Mouse (Mus musculus): ENCODE data around the gene Ezh1.
A peak's percentile ranks its signal among the peaks of the same experiment; 100 is the strongest.

The Ezh1 gene

DNA sequence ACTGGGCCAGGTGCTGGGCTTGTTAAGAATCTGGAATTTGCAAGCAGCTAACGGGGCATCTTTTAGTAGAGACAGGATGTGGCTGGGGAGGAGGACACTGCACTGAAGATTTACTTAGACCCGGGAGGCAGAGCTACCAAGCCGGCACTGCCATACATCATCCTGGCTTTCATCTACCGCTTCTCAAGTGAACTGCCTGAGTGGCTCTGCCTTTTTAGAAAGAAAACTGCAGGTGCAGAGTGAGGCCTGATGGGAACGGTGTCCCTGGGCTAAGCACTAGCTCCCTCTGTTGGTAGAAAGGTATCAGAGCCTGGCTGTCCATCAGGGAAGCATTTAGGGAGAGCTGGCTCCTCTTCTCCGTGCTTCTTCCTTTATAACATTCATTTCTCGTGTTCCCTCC, 25.3 kb downstream of the Ezh1 start:
- DNase-seq (ENCODE audit: low read depth) = peak; percentile 78

DNA sequence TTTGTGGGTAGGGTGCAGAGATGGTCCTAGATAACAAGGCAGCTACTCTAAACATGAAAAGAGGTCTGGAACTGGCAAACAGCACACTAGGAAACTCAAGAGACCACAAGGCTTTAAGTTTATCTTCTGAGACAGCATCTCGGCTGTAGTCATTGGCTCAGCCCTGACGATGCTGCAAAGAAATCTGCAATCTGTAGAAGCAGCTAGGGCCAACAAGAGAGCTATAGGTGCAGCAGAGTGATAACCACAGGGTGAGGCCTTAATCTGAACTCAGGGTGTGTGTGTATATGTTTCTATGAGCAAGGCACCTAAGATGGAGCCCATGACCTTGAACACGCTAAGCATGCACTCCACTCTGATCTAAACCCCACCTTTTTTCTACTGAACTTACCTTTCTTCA, 26.7 kb downstream of the Ezh1 start:
- DNase-seq (ENCODE audit: low read depth) = peak; percentile 47

DNA sequence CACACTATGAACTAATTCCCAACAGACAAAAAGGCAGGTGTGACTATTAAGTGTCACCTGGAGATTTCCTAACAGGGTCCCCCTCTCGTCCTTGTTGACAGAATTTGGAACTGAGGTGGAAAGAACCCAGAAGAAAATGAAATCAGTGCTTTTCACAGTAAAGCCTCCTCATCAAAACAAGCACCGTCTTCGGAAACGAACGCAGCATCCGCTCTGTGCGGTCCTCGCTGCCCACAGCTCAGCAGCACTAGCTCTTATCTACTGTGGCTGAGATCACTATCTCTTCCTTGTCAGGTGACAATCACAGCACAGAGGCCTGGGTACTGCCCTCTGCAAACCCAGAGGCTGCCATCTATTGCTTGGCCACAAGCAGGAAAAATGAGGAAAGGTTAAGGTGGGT, 30.1 kb downstream of the Ezh1 start:
- DNase-seq (ENCODE audit: low read depth) = peak; percentile 84

DNA sequence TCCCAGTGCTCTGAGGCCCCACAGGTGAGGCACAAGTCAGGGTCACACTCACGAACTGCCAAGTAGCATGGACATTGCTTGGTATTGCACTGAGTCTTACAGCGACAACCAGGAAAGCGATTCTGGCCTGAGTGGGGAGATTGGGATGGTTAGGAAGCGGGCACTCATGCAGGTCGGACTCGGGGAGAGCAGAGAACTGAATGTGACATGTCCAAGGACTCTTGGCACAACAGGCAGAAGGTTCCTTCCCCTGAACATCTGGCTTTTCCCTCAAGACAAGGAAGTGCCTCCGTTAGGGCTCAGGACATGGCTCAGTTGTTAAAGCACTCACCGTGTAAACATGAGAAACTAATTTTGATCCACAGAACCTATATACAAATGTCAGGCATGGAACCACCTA, 30.7 kb downstream of the Ezh1 start:
- no peak for DNase-seq (ENCODE audit: low read depth)

DNA sequence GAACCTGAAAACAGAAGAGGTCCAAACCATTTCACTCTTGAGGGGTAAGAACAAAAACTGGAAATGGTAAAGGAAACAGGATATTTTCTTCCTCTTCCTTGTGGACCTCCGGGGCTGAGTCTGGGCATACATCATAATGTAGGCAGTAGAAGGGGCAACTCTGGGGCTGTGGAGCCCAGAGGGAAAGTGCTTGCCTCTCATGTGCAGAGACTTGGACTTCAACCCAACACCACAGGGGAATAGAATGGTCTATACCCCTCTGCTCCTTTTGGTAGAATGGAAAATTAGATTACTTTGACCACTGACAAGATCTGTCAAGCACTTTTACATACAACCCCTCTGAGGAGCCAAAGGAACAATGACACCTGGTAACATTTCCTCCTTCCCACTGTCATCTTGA, 31.2 kb downstream of the Ezh1 start:
- DNase-seq (ENCODE audit: low read depth) = no peak

DNA sequence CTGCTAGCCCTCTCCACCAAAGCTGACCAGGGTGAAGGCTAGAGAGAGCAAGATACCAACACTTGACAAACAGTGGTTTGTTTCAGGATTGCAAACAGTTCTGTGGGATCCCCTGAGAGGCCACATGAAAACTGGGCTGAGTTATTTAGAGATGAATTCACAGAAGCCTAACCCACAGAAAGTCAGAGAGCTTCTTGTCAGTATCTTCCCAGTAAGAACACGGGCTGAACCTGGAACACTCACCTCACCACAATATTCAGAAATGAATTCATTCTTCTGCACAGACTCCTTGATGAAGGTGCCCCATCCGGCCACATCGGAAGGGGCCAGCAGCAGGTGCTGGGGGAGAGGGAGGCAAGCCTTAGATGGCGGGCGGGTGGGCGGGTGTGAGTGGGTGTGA, 31.6 kb downstream of the Ezh1 start:
- DNase-seq (ENCODE audit: low read depth) = peak; percentile 67

- no peak for DNase-seq (ENCODE audit: low read depth)
Observed at GRCm38 (mm10) chr11:101194137-101194536, 32.1 kb downstream of the Ezh1 start.

- no peak for DNase-seq (ENCODE audit: low read depth)
Observed at GRCm38 (mm10) chr11:101193076-101193475, 33.2 kb downstream of the Ezh1 start.

GRCm38 (mm10) chr11:101192646-101193045, 33.6 kb downstream of the Ezh1 start:
- no peak for DNase-seq (ENCODE audit: low read depth)

GRCm38 (mm10) chr11:101191919-101192470, 34.3 kb downstream of the Ezh1 start:
- DNase-seq (ENCODE audit: low read depth) = no peak

DNA sequence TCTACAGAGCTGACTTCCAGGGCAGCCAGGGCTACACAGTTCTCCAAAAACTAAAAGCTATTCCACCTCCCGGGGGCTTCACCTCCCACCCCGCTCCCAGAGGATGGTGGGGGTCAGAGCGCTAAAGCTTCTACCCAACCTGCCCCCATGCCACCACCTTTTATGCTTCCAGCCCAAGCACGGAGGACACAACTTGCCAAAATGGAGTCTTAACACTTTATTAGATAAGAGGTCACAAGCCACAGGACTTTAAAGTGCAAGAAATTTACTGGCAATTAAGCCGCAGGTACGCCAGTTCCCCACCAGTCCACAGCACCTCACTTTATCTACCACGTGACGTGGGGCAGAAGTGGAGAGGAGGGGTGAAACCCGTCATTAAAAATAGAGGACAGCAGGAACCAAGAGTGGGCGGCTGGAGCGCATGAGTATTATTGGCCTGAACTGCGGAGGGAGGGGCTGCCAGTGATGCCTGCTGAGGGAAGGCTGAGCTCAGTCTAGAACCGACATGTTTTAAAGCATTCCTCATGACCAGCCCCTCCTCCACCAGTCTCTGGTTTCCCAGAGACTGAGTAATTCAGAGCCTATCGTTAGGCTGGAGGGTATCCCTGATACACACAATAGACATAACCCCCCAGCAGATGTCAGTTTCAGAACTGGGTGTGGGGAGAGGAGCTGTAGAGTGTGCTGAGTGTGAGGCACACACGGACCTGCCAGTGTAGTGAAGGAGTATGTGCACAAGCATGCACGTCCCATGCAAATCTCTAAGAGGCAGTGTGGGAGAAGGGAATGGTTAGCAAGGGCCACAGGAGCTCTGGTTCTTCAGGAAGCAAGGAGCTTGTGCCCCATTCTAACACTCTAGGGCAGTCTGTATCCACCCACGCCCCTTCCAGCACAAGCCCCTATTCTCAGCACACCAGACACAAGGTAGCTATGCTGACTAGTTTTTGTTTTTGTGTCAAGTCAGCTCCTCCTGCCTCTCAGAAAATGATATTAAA, 35.1 kb downstream of the Ezh1 start:
- no peak for DNase-seq (ENCODE audit: low read depth)

- no peak for DNase-seq (ENCODE audit: low read depth)
Observed at GRCm38 (mm10) chr11:101190181-101190912, 35.9 kb downstream of the Ezh1 start.

- no peak for DNase-seq (ENCODE audit: low read depth)
Observed at GRCm38 (mm10) chr11:101189495-101190180, 36.6 kb downstream of the Ezh1 start.

GRCm38 (mm10) chr11:101188166-101188805, 38.0 kb downstream of the Ezh1 start:
- no peak for DNase-seq (ENCODE audit: low read depth)

DNA sequence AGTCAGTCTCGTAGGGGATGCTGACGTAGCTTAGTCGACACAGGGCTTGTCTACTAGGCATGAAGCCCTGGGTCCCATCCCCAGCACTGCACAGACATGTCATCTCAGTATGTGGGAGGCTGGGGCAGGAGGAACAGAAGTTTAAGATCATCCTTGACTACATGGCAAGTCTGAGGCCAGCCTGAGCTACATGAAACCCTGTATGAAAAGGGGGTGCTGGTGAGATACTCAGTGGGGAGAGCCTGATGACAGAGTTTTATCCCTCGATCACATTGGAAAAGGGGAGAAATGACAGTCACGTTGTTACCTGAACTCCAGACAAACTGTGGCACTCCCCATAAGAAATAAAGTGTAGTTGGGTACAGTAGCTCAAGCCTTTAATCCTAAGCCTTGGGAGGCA, 38.7 kb downstream of the Ezh1 start:
- no peak for DNase-seq (ENCODE audit: low read depth)

DNA sequence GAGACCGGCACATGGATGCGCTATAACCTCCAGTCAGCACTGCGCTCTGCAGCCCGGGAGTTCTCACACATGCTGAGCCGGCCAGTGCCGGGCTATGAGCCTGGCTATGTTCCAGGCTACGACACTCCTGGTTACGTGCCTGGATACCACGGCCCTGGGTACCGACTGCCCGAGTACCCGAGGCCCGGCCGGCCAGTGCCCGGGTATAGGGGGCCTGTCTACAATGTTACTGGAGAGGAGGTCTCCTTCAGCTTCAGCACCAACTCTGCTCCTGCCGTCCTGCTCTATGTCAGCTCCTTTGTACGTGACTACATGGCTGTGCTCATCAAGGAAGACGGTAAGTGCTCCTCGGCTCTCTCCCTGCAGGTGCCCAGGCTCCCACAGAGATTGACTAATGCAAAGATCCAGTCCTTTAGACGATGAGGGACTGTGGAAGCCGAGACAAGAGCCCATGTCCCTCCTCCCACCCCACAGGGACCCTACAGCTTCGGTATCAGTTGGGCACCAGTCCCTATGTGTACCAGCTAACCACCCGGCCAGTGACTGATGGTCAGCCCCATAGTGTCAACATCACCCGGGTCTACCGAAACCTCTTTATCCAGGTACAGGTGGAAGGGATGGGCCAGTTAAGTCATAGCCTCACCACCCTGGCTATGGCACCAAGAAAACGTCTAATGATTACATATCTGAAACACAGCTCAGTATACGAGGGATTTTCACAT, 39.6 kb downstream of the Ezh1 start:
- no peak for DNase-seq (ENCODE audit: low read depth)

GRCm38 (mm10) chr11:101185441-101185840, 40.8 kb downstream of the Ezh1 start:
- DNase-seq (ENCODE audit: low read depth) = no peak

DNA sequence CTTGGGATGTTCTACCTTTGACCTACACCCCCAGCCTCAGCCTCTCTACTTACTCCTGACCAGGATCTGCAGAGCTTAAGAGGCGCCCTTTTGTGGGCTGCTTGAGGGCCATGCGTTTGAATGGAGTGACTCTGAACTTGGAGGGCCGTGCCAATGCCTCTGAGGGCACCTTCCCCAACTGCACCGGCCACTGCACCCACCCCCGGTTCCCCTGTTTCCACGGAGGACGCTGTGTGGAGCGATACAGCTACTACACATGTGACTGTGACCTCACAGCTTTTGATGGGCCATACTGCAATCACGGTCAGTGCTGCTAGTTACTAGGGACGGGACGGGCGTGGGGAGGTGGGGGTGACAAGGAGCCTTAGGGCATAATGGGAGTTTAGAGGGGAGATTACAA, 41.3 kb downstream of the Ezh1 start:
- DNase-seq (ENCODE audit: low read depth) = no peak

GRCm38 (mm10) chr11:101182771-101183517, 43.3 kb downstream of the Ezh1 start:
- no peak for DNase-seq (ENCODE audit: low read depth)

DNA sequence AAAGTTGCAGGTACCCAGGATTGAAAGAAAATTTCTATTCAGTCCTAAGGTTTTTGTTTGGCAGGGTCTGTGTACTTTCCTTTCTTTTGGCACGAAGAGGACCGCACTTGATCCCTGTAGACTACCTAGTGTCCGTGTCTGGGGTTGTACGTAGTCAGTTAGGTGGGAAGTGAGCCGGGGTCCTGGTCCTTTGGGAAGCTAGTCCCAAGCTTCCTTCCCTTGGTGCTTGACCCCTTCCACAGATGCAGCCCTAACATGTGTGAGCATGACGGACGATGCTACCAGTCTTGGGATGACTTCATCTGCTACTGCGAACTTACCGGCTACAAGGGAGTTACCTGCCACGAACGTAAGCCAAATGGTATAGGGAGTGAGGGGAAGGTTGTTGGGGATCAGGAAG, 44.3 kb downstream of the Ezh1 start:
- DNase-seq (ENCODE audit: low read depth) = no peak

Data from induced T-regulatory cell, adult 2 months (primary cell).